Mouse (Mus musculus) midbrain, embryonic 15.5 days (tissue): Measurements from ENCODE around the gene Fam241b. TPM values are rescaled to one million over a fixed set of nuclear protein-coding genes. Genes with fewer than 3 reads are reported as not detected.
"Not testable (repeated sequence)": the region's sequence is repeated elsewhere in the genome, so short reads cannot be mapped to it uniquely, and the experiment has no call there.

Source experiments
- ATAC-seq: fragments of 200-750 bp; cut with Nextera tagmentation; replicated peaks from 2 replicates; pipeline ENCODE4 v1.8.0; 2017; ENCODE audit warnings: moderate TSS enrichment
- H3K27ac ChIP-seq: fragments of 300-500 bp; sonication (generic); 2 replicates; pipeline ENCODE4 v1.5.1; 2015; ENCODE audit warnings: mild to moderate bottlenecking, inconsistent platforms
- H3K27me3 ChIP-seq: fragments of 300-500 bp; sonication (generic); replicated peaks from 2 replicates; pipeline ENCODE4 v1.6.1; 2015; ENCODE audit warnings: inconsistent platforms
- H3K36me3 ChIP-seq: fragments of 300-500 bp; sonication (generic); replicated peaks from 2 replicates; pipeline ENCODE4 v1.6.1; 2015; ENCODE audit warnings: inconsistent platforms
- H3K4me1 ChIP-seq: fragments of 300-500 bp; sonication (generic); 2 replicates; pipeline ENCODE4 v1.6.1; 2015; ENCODE audit warnings: inconsistent platforms
- H3K4me2 ChIP-seq: fragments of 300-500 bp; sonication (generic); 2 replicates; pipeline ENCODE4 v1.6.1; 2015; ENCODE audit warnings: inconsistent platforms, mild to moderate bottlenecking, moderate library complexity
- H3K4me3 ChIP-seq: fragments of 300-500 bp; sonication (generic); 2 replicates; pipeline ENCODE4 v1.5.1; 2015; ENCODE audit warnings: mild to moderate bottlenecking, inconsistent platforms
- H3K9ac ChIP-seq: fragments of 300-500 bp; sonication (generic); 2 replicates; pipeline ENCODE4 v1.6.1; 2015; ENCODE audit warnings: mild to moderate bottlenecking, inconsistent platforms
- H3K9me3 ChIP-seq: fragments of 300-500 bp; sonication (generic); 2 replicates; pipeline ENCODE4 v1.6.1; 2016; ENCODE audit warnings: inconsistent platforms
- WGBS: fragments of 180-500 bp; shearing (Covaris S2); methylation state at CpG from one replicate; pipeline ENCODE4 v1.1.7; 2015; ENCODE audit warnings: mixed read lengths; 5-methylcytosine and 5-hydroxymethylcytosine counted together
- polyA plus RNA-seq: library from polyadenylated mRNA; unstranded; fragments of >200 nt; fragmentation: Nextera tagmentation; extraction: Ambion mirVana; gene quantifications from 2 replicates; pipeline ENCODE4 v1.2.1, GENCODE M21; 2015

Fam241b gene
- polyA plus RNA-seq, 1 experiment from 2014 or later: 204 TPM

GRCm38 (mm10) chr10:62089071-62089470 lies 54.6 kb downstream of the Fam241b start:
- Histone ChIP-seq H3K4me2 (no peak overlapping the region), H3K27me3 (no peaks in the 10 kb centered on the region), H3K4me3 (no peak overlapping the region), H3K27ac (no peak overlapping the region), H3K4me1 (no peaks in the 10 kb centered on the region), H3K36me3 (no peaks in the 10 kb centered on the region), H3K9ac (no peak overlapping the region), H3K9me3 (no peaks in the 10 kb centered on the region)
- no peak for ATAC-seq
- WGBS: 66% methylated on average over 7 of the region's 7 CpGs

- no peaks in the 10 kb centered on the region for H3K4me1 ChIP-seq
- H3K4me2 ChIP-seq: no peak overlapping the region
- H3K27me3 ChIP-seq: no peaks in the 10 kb centered on the region
- 81% methylated on average over 5 of the region's 5 CpGs for WGBS
- no peak for ATAC-seq
- no peak overlapping the region for H3K4me3 ChIP-seq
- no peaks in the 10 kb centered on the region for H3K36me3 ChIP-seq
- no peaks in the 10 kb centered on the region for H3K9me3 ChIP-seq
- H3K27ac ChIP-seq: no peak overlapping the region
- H3K9ac ChIP-seq: no peak overlapping the region
Measured at GRCm38 (mm10) chr10:62088411-62088810, 55.3 kb downstream of the Fam241b start.

- Histone ChIP-seq H3K27me3 (no peaks in the 10 kb centered on the region), H3K9ac (no peak overlapping the region), H3K4me1 (no peaks in the 10 kb centered on the region), H3K36me3 (no peaks in the 10 kb centered on the region), H3K4me3 (no peak overlapping the region), H3K9me3 (no peaks in the 10 kb centered on the region), H3K4me2 (no peak overlapping the region), H3K27ac (no peak overlapping the region)
- 94% methylated on average over 5 of the region's 5 CpGs for WGBS
- no peak for ATAC-seq
Measured at GRCm38 (mm10) chr10:62086826-62087225, 56.9 kb downstream of the Fam241b start.

DNA sequence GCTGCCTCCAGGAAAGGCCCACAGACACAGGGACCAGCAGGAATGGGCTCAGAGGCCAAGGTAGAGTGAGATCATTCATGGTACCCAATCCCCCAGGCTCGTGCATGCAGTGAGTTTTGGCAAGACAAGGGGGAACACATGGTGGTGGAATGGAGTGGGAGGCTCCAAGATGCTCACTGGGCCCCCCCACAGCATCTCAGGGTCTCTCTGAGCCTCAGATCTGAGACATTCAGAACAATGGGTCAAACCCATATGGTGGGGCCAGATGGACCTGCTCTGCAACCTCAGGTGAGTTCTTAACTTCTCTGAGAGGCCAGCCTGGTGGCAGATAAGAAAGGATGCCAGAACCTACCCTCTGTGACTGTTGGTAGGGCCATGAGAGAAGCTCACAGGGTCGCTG lies 57.7 kb downstream of the Fam241b start:
- ATAC-seq: no peak

DNA sequence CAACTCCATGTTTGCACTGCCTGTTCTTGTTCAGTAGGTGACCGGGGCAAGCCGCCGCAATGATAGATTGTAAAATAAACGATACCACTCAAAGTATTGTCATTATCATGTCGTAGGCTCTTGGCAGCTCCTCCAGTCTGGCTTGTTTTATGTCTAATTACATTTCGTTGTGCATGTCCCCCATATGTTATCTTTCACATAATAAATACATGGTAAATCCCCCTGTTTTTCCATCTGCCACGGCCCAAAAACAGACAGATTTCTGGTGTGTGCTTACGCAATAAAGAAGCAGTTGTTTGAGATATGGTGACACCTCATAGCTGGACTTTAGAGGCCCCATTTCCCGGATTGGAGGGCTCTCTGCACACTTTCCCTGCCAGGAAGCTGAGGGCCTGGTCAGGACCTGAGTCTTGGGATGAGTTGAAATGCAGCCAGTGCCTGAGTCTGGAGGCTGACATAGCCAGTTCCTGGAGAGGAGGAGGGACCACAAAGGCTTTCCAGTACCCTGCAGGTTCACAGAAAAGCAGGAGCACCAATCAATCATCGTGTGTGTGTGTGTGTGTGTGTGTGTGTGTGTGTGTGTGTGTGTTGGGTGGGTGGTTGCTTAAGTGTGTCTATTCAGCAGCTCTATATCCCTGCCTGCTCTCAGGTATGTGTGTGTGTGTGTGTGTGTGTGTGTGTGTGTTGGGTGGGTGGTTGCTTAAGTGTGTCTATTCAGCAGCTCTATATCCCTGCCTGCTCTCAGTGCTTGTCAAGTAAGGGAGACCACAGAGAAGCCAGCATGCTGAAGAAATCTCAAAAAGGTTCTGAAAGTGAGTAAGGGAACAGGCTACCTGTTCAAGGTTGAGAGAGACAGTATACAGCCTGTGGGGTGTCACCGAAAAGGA lies 67.2 kb downstream of the Fam241b start:
- no peak overlapping the region for H3K4me2 ChIP-seq

More for the DNA sequence above, 57.7 kb downstream of the Fam241b start:
- Histone ChIP-seq H3K36me3 (no peaks in the 10 kb centered on the region), H3K4me2 (no peak overlapping the region), H3K4me1 (no peaks in the 10 kb centered on the region), H3K9me3 (no peaks in the 10 kb centered on the region), H3K9ac (no peak overlapping the region), H3K4me3 (no peak overlapping the region), H3K27ac (no peak overlapping the region), H3K27me3 (no peaks in the 10 kb centered on the region)
- 66% methylated on average over 2 of the region's 2 CpGs for WGBS

GRCm38 (mm10) chr10:62071346-62071745 lies 72.4 kb downstream of the Fam241b start:
- H3K4me2 ChIP-seq, H3K9me3 ChIP-seq, H3K9ac ChIP-seq, H3K27me3 ChIP-seq, H3K36me3 ChIP-seq, H3K4me3 ChIP-seq, H3K27ac ChIP-seq, ATAC-seq, H3K4me1 ChIP-seq: not testable (repeated sequence)
- WGBS: 82% methylated on average over 14 of the region's 14 CpGs

More for the DNA sequence above, 67.2 kb downstream of the Fam241b start:
- no peaks in the 10 kb centered on the region for H3K9me3 ChIP-seq
- H3K27me3 ChIP-seq: no peaks in the 10 kb centered on the region
- ATAC-seq: no peak
- no peak overlapping the region for H3K27ac ChIP-seq
- H3K9ac ChIP-seq: no peak overlapping the region
- H3K36me3 ChIP-seq: no peaks in the 10 kb centered on the region
- H3K4me3 ChIP-seq: no peak overlapping the region
- 80% methylated on average over 11 of the region's 11 CpGs for WGBS
- no peaks in the 10 kb centered on the region for H3K4me1 ChIP-seq

DNA sequence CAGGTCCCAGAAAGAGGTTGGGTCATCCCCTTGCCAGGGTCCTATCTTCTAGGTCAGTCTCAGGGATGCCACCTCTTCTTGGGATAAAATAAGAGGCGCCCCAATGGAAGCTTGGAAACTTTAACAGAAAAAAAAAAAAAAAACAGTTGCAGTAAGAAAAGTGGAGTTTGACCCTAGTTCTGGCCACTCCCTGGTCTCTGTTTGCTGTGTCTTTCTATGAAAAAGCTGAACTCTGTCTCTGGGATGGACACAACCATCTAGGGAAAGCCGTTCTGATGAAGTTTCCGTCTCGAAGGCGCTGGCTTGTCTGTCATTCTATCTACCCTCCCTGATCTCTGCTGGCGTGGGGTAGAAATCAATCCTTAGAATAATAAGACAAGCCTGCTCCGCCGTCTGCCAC lies 73.1 kb downstream of the Fam241b start:
- H3K36me3 ChIP-seq: no peaks in the 10 kb centered on the region
- no peak overlapping the region for H3K9ac ChIP-seq
- H3K27ac ChIP-seq: no peak overlapping the region
- no peaks in the 10 kb centered on the region for H3K4me1 ChIP-seq
- no peak overlapping the region for H3K4me3 ChIP-seq
- H3K4me2 ChIP-seq: no peak overlapping the region
- no peaks in the 10 kb centered on the region for H3K27me3 ChIP-seq
- 94% methylated on average over 8 of the region's 8 CpGs for WGBS
- no peak for ATAC-seq
- no peaks in the 10 kb centered on the region for H3K9me3 ChIP-seq

- no peak overlapping the region for H3K27ac ChIP-seq
- no peaks in the 10 kb centered on the region for H3K9me3 ChIP-seq
- H3K4me3 ChIP-seq: no peak overlapping the region
- WGBS: 93% methylated on average over 3 of the region's 3 CpGs
- no peak for ATAC-seq
- H3K4me2 ChIP-seq: no peak overlapping the region
- H3K36me3 ChIP-seq: no peaks in the 10 kb centered on the region
- no peaks in the 10 kb centered on the region for H3K4me1 ChIP-seq
- no peaks in the 10 kb centered on the region for H3K27me3 ChIP-seq
- no peak overlapping the region for H3K9ac ChIP-seq
Measured at GRCm38 (mm10) chr10:62069946-62070345, 73.8 kb downstream of the Fam241b start.

DNA sequence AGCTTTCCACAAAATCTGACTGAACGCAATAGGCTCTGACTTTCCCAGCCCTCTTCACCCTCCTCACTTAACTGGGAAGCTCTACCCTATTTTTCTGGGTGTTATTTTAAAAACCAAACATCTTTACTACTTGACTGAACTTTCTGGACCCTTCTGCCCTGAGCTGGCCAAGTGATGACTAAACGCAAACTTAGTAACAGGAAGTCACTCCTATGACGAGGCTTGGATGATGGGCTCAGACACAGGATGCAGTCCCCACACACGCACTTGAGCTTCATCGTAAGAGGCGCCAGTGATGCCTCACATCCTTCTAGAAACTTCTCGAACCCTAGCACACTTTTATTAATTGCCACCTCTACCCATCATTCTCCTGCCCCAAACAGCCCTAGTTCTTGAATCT lies 74.3 kb downstream of the Fam241b start:
- Histone ChIP-seq H3K9me3 (no peaks in the 10 kb centered on the region), H3K9ac (no peak overlapping the region), H3K4me2 (no peak overlapping the region), H3K27ac (no peak overlapping the region), H3K4me3 (no peak overlapping the region), H3K4me1 (no peaks in the 10 kb centered on the region), H3K27me3 (no peaks in the 10 kb centered on the region), H3K36me3 (no peaks in the 10 kb centered on the region)
- no peak for ATAC-seq
- WGBS: 87% methylated on average over 7 of the region's 7 CpGs

GRCm38 (mm10) chr10:62068532-62068931 lies 75.2 kb downstream of the Fam241b start:
- H3K4me2 ChIP-seq: no peak overlapping the region
- no peaks in the 10 kb centered on the region for H3K4me1 ChIP-seq
- H3K36me3 ChIP-seq: no peaks in the 10 kb centered on the region
- no peak for ATAC-seq
- no peaks in the 10 kb centered on the region for H3K27me3 ChIP-seq
- no peak overlapping the region for H3K4me3 ChIP-seq
- H3K27ac ChIP-seq: no peak overlapping the region
- no peaks in the 10 kb centered on the region for H3K9me3 ChIP-seq
- 89% methylated on average over 9 of the region's 9 CpGs for WGBS
- H3K9ac ChIP-seq: no peak overlapping the region

DNA sequence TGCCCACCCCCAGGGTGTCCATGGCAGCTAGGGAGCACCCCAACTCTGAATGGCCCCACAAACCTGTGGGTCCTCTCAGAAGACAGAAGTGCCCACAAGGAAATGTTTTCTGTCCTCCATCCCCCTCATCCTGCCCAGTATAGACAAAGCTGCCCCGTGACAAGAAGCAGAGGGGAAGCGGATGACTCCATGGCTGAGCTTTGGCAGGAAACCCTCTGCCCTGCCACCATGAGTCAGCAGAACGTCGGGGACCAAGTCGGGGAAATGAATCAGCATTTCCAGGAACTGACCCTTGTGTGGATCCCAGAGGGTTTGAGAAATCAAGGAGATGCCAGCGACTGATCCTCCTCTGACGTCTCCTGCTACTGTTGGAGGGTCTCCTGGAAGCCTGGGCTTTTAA lies 77.5 kb downstream of the Fam241b start:
- Histone ChIP-seq H3K27me3 (no peaks in the 10 kb centered on the region), H3K36me3 (no peaks in the 10 kb centered on the region), H3K4me1 (no peaks in the 10 kb centered on the region), H3K9ac (no peak overlapping the region), H3K4me3 (no peak overlapping the region), H3K9me3 (no peaks in the 10 kb centered on the region), H3K27ac (no peak overlapping the region), H3K4me2 (no peak overlapping the region)
- 72% methylated on average over 7 of the region's 7 CpGs for WGBS
- ATAC-seq: no peak

DNA sequence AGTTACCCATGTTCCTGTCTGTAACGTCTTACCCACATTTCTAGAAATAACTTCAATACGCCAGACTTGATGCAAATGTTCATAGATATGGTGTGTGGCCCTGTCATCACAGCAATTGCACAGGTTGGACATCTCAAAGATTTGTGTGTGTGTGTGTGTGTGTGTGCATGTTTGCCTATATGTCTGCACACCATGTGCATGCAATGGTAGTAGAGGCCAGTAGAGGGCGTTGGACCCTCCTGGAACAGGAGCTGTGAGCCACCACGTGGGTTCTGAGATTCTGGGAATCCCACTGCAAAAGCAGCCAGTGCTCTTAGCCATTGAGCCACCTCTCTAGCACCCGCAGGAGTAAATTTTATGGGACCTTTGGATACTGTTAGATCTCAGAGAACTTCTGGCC lies 80.9 kb downstream of the Fam241b start:
- no peak for ATAC-seq
- H3K27me3 ChIP-seq: no peaks in the 10 kb centered on the region
- 70% methylated on average over 5 of the region's 5 CpGs for WGBS
- 0 out of 2 replicates have a peak, but pooled peaks cover 5% of the 10 kb centered on the region for H3K4me1 ChIP-seq
- H3K36me3 ChIP-seq: no peaks in the 10 kb centered on the region
- no peak overlapping the region for H3K9ac ChIP-seq
- no peak overlapping the region for H3K27ac ChIP-seq
- no peak overlapping the region for H3K4me3 ChIP-seq
- no peak overlapping the region for H3K4me2 ChIP-seq
- H3K9me3 ChIP-seq: no peaks in the 10 kb centered on the region
